Mouse (Mus musculus): ENCODE measurements at regions not wholly inside any gene's neighbourhood (a gene's known extent, or its start where the extent isn't known, plus 50 kb on each side); places are given as distances from the start of the nearest gene placed in this dataset.

- Histone ChIP-seq H3K9ac (replicated peaks) (no peak overlapping the region), H3K4me1 (no peaks in the 10 kb centered on the region), H3K4me2 (no peak overlapping the region), H3K9me3 (replicated peaks) (no peaks in the 10 kb centered on the region), H3K36me3 (no peaks in the 10 kb centered on the region), H3K27me3 (replicated peaks) (no peaks in the 10 kb centered on the region), H3K4me3 (replicated peaks) (no peak overlapping the region), H3K27ac (replicated peaks) (no peak overlapping the region)
- ATAC-seq (ENCODE audit: low FRiP score): no peak
- whole genome bisulfite sequencing: 70% methylated on average over 7 of the region's 7 CpGs
These were observed 206.7 kb downstream of the Arl4a start for GRCm38 (mm10) chr12:39831079-39831478.

- Histone ChIP-seq H3K27ac (replicated peaks) (no peak overlapping the region), H3K4me2 (no peak overlapping the region), H3K36me3 (no peaks in the 10 kb centered on the region), H3K9ac (replicated peaks) (no peak overlapping the region), H3K4me3 (replicated peaks) (no peak overlapping the region), H3K9me3 (replicated peaks) (no peaks in the 10 kb centered on the region), H3K27me3 (replicated peaks) (no peaks in the 10 kb centered on the region), H3K4me1 (no peaks in the 10 kb centered on the region)
- no peak for ATAC-seq (ENCODE audit: low FRiP score)
- 75% methylated on average over 4 of the region's 4 CpGs for WGBS
These were observed 207.3 kb downstream of the Arl4a start for GRCm38 (mm10) chr12:39830530-39830929.

- no peak overlapping the region for H3K9ac ChIP-seq (replicated peaks)
- ATAC-seq (ENCODE audit: low FRiP score): no peak
- H3K27me3 ChIP-seq (replicated peaks): no peaks in the 10 kb centered on the region
- 78% methylated on average over 3 of the region's 3 CpGs for WGBS
- H3K4me3 ChIP-seq (replicated peaks): no peak overlapping the region
- no peaks in the 10 kb centered on the region for H3K9me3 ChIP-seq (replicated peaks)
- H3K27ac ChIP-seq (replicated peaks): no peak overlapping the region
- H3K4me1 ChIP-seq: no peaks in the 10 kb centered on the region
- no peaks in the 10 kb centered on the region for H3K36me3 ChIP-seq
- no peak overlapping the region for H3K4me2 ChIP-seq
These were observed 215.2 kb downstream of the Arl4a start for GRCm38 (mm10) chr12:39822671-39823070.

- Histone ChIP-seq H3K9ac (replicated peaks) (no peak overlapping the region), H3K4me2 (no peak overlapping the region), H3K4me1 (no peaks in the 10 kb centered on the region; the same call in 1 of the 2 replicates), H3K27ac (replicated peaks) (no peak overlapping the region), H3K27me3 (replicated peaks) (no peaks in the 10 kb centered on the region), H3K9me3 (replicated peaks) (no peaks in the 10 kb centered on the region), H3K36me3 (no peaks in the 10 kb centered on the region), H3K4me3 (replicated peaks) (no peak overlapping the region)
- ATAC-seq (ENCODE audit: low FRiP score): no peak
- 45% methylated on average over 4 of the region's 4 CpGs for WGBS
These were observed 236.3 kb downstream of the Arl4a start for GRCm38 (mm10) chr12:39801536-39801935.

- Histone ChIP-seq H3K4me1 (no peaks in the 10 kb centered on the region; the same call in 1 of the 2 replicates), H3K4me2 (no peak overlapping the region), H3K27ac (replicated peaks) (no peak overlapping the region), H3K36me3 (no peaks in the 10 kb centered on the region), H3K9ac (replicated peaks) (no peak overlapping the region), H3K9me3 (replicated peaks) (no peaks in the 10 kb centered on the region), H3K27me3 (replicated peaks) (no peaks in the 10 kb centered on the region), H3K4me3 (replicated peaks) (no peak overlapping the region)
- WGBS: 83% methylated on average over 2 of the region's 2 CpGs
- no peak for ATAC-seq (ENCODE audit: low FRiP score)
These were observed 240.0 kb downstream of the Arl4a start for GRCm38 (mm10) chr12:39797843-39798242.

GRCm38 (mm10) chr12:39796939-39797338 is 240.9 kb downstream of the Arl4a start:
- H3K27ac ChIP-seq (replicated peaks): no peak overlapping the region
- H3K27me3 ChIP-seq (replicated peaks): no peaks in the 10 kb centered on the region
- no peak for ATAC-seq (ENCODE audit: low FRiP score)
- no peak overlapping the region for H3K4me3 ChIP-seq (replicated peaks)
- no peak overlapping the region for H3K9ac ChIP-seq (replicated peaks)
- no peaks in the 10 kb centered on the region for H3K36me3 ChIP-seq
- no peak overlapping the region for H3K4me2 ChIP-seq
- 36% methylated on average over 3 of the region's 3 CpGs for WGBS
- H3K9me3 ChIP-seq (replicated peaks): no peaks in the 10 kb centered on the region
- H3K4me1 ChIP-seq: no peaks in the 10 kb centered on the region; the same call in 1 of the 2 replicates

GRCm38 (mm10) chr12:39785026-39785425 is 252.8 kb downstream of the Arl4a start:
- Histone ChIP-seq H3K9ac (replicated peaks) (no peak overlapping the region), H3K4me2 (no peak overlapping the region), H3K27me3 (replicated peaks) (no peaks in the 10 kb centered on the region), H3K9me3 (replicated peaks) (no peaks in the 10 kb centered on the region), H3K27ac (replicated peaks) (no peak overlapping the region), H3K36me3 (no peaks in the 10 kb centered on the region), H3K4me1 (peaks cover 6% of the 10 kb centered on the region; the same call in 1 of the 2 replicates), H3K4me3 (replicated peaks) (no peak overlapping the region)
- 41% methylated on average over 3 of the region's 3 CpGs for WGBS
- peak; percentile 69; the same call in 1 of the 2 replicates for ATAC-seq (ENCODE audit: low FRiP score)

GRCm38 (mm10) chr12:39784532-39784931 is 253.3 kb downstream of the Arl4a start:
- H3K36me3 ChIP-seq: no peaks in the 10 kb centered on the region
- ATAC-seq (ENCODE audit: low FRiP score): no peak; the same call in 1 of the 2 replicates
- H3K9me3 ChIP-seq (replicated peaks): no peaks in the 10 kb centered on the region
- WGBS: 55% methylated on average over 3 of the region's 3 CpGs
- peaks cover 6% of the 10 kb centered on the region; the same call in 1 of the 2 replicates for H3K4me1 ChIP-seq
- H3K4me3 ChIP-seq (replicated peaks): no peak overlapping the region
- no peak overlapping the region for H3K9ac ChIP-seq (replicated peaks)
- H3K27ac ChIP-seq (replicated peaks): no peak overlapping the region
- no peaks in the 10 kb centered on the region for H3K27me3 ChIP-seq (replicated peaks)
- H3K4me2 ChIP-seq: no peak overlapping the region

GRCm38 (mm10) chr12:39776173-39776572 is 261.7 kb downstream of the Arl4a start:
- Histone ChIP-seq H3K4me1 (no peaks in the 10 kb centered on the region), H3K4me2 (no peak overlapping the region), H3K9ac (replicated peaks) (no peak overlapping the region), H3K9me3 (replicated peaks) (no peaks in the 10 kb centered on the region), H3K36me3 (no peaks in the 10 kb centered on the region), H3K27ac (replicated peaks) (no peak overlapping the region), H3K27me3 (replicated peaks) (no peaks in the 10 kb centered on the region), H3K4me3 (replicated peaks) (no peak overlapping the region)
- WGBS: 93% methylated on average over 3 of the region's 3 CpGs
- no peak for ATAC-seq (ENCODE audit: low FRiP score)

GRCm38 (mm10) chr12:39766988-39767387 is 270.8 kb downstream of the Arl4a start:
- Histone ChIP-seq H3K27ac (replicated peaks) (no peak overlapping the region), H3K36me3 (no peaks in the 10 kb centered on the region), H3K27me3 (replicated peaks) (no peaks in the 10 kb centered on the region), H3K9ac (replicated peaks) (no peak overlapping the region), H3K4me1 (no peaks in the 10 kb centered on the region; the same call in 1 of the 2 replicates), H3K4me3 (replicated peaks) (no peak overlapping the region), H3K4me2 (no peak overlapping the region), H3K9me3 (replicated peaks) (no peaks in the 10 kb centered on the region)
- no peak for ATAC-seq (ENCODE audit: low FRiP score)
- WGBS: 75% methylated on average over 11 of the region's 11 CpGs

- Histone ChIP-seq H3K9me3 (replicated peaks) (no peaks in the 10 kb centered on the region), H3K36me3 (no peaks in the 10 kb centered on the region), H3K9ac (replicated peaks) (no peak overlapping the region), H3K4me2 (no peak overlapping the region), H3K27ac (replicated peaks) (no peak overlapping the region), H3K4me3 (replicated peaks) (no peak overlapping the region), H3K27me3 (replicated peaks) (no peaks in the 10 kb centered on the region), H3K4me1 (no peaks in the 10 kb centered on the region; the same call in 1 of the 2 replicates)
- ATAC-seq (ENCODE audit: low FRiP score): no peak
- 83% methylated on average over 3 of the region's 3 CpGs for WGBS
These were observed 274.3 kb downstream of the Arl4a start for GRCm38 (mm10) chr12:39763529-39763928.

- H3K9ac ChIP-seq (replicated peaks): no peak overlapping the region
- H3K36me3 ChIP-seq: no peaks in the 10 kb centered on the region
- no peaks in the 10 kb centered on the region for H3K9me3 ChIP-seq (replicated peaks)
- H3K27me3 ChIP-seq (replicated peaks): no peaks in the 10 kb centered on the region
- no peaks in the 10 kb centered on the region; the same call in 1 of the 2 replicates for H3K4me1 ChIP-seq
- no peak overlapping the region for H3K4me3 ChIP-seq (replicated peaks)
- H3K27ac ChIP-seq (replicated peaks): no peak overlapping the region
- 66% methylated on average over 5 of the region's 5 CpGs for WGBS
- ATAC-seq (ENCODE audit: low FRiP score): no peak
- no peak overlapping the region for H3K4me2 ChIP-seq
These were observed 275.9 kb downstream of the Arl4a start for GRCm38 (mm10) chr12:39761946-39762345.

GRCm38 (mm10) chr12:39761326-39761725 is 276.5 kb downstream of the Arl4a start:
- ATAC-seq (ENCODE audit: low FRiP score): no peak
- H3K27me3 ChIP-seq (replicated peaks): no peaks in the 10 kb centered on the region
- no peaks in the 10 kb centered on the region for H3K9me3 ChIP-seq (replicated peaks)
- H3K4me3 ChIP-seq (replicated peaks): no peak overlapping the region
- H3K4me1 ChIP-seq: no peaks in the 10 kb centered on the region
- no peak overlapping the region for H3K4me2 ChIP-seq
- 60% methylated on average over 1 of the region's 1 CpGs for WGBS
- H3K27ac ChIP-seq (replicated peaks): no peak overlapping the region
- H3K36me3 ChIP-seq: no peaks in the 10 kb centered on the region
- no peak overlapping the region for H3K9ac ChIP-seq (replicated peaks)

All from neural tube, embryonic 15.5 days (tissue).